Mouse (Mus musculus): ENCODE measurements around the gene Etv5. TPM values are rescaled to one million over a fixed set of nuclear protein-coding genes. Genes with fewer than 3 reads are reported as not detected.

Gene Etv5
- total and polyA plus RNA-seq, 3 experiments: 2.6 to 4.5 (median 3.5) TPM

- Histone ChIP-seq H3K27ac (ENCODE audit: insufficient read depth, low read depth) (no peak overlapping the region), H3K4me3 (replicated peaks in 1 of 3; ENCODE audit: low read depth in 2 of 3, low read length in 2 of 3, poor library complexity in 1 of 3) (no peak overlapping the region), H3K9ac (ENCODE audit: insufficient read depth, low read depth) (no peak overlapping the region), H3K79me2 (replicated peaks; ENCODE audit: control insufficient read depth, extremely low read depth, insufficient read depth, poor library complexity, severe bottlenecking) (no peaks in the 10 kb centered on the region), H3K4me2 (ENCODE audit: insufficient read depth, low read depth, poor library complexity, severe bottlenecking) (no peak overlapping the region), H3K27me3 (replicated peaks) (no peaks in the 10 kb centered on the region), H3K4me1 (ENCODE audit: control insufficient read depth in 1 of 2, insufficient read depth in 2 of 2) (peaks cover 0 to 10% of the 10 kb centered on the region in 2 experiments; a peak in 3 of 4 replicates), H3K36me3 (replicated peaks in 1 of 2; ENCODE audit: control insufficient read depth in 1 of 2, insufficient read depth in 1 of 2, low read length in 1 of 2) (peaks cover 0 to 6% of the 10 kb centered on the region in 2 experiments), H3K9me3 (replicated peaks; ENCODE audit: low read length) (no peaks in the 10 kb centered on the region)
- TF ChIP-seq GABPA (IDR thresholded peaks at IDR 0.05; ENCODE audit: insufficient replicate concordance, low read depth, low read length) (no peak), NELFE (IDR thresholded peaks at IDR 0.05; ENCODE audit: low read depth, low read length) (no peak), ZC3H11A (IDR thresholded peaks at IDR 0.05; ENCODE audit: low read depth, low read length) (no peak), MAX (IDR thresholded peaks at IDR 0.05; ENCODE audit: low read length) (no peak), KAT2A (IDR thresholded peaks at IDR 0.05; ENCODE audit: insufficient replicate concordance, low read length) (no peak), TBP (conservative IDR thresholded peaks at IDR 0.05; ENCODE audit: low read depth, low read length) (no peak), ETS1 (conservative IDR thresholded peaks at IDR 0.05; ENCODE audit: low read depth, low read length) (no peak), CHD2 (IDR thresholded peaks at IDR 0.05; ENCODE audit: low read length) (no peak), HCFC1 (IDR thresholded peaks at IDR 0.05; ENCODE audit: low read depth, low read length) (no peak), ZKSCAN1 (IDR thresholded peaks at IDR 0.05; ENCODE audit: borderline replicate concordance, low read depth, low read length) (no peak), ELF1 (IDR thresholded peaks at IDR 0.05; ENCODE audit: low read depth, low read length) (no peak), UBTF (IDR thresholded peaks at IDR 0.05; ENCODE audit: low read depth, low read length) (no peak), CHD1 (IDR thresholded peaks at IDR 0.05; ENCODE audit: low read depth, low read length) (no peak), MEF2A (IDR thresholded peaks at IDR 0.05; ENCODE audit: borderline replicate concordance, low read depth, low read length) (no peak)
- dilution Hi-C loops (cut with MboI; ENCODE audit: extremely low pct_ligation_motif_present, extremely low pct_unique_long_range_greater_than_20kb, low sequenced_read_pairs): no loop called here
- DNase-seq (ENCODE audit: extremely low read depth): no peak
- in situ Hi-C loops (cut with MboI; ENCODE audit: low pct_ligation_motif_present, low pct_unique_long_range_greater_than_20kb, low sequenced_read_pairs): no loop called here
Observed at GRCm38 (mm10) chr16:22400226-22400625, 39.3 kb downstream of the Etv5 start.

GRCm38 (mm10) chr16:22398784-22399453 lies 40.6 kb downstream of the Etv5 start:
- no peaks in the 10 kb centered on the region for H3K9me3 ChIP-seq (replicated peaks; ENCODE audit: low read length)

More at GRCm38 (mm10) chr16:22398784-22399453, 40.6 kb downstream of the Etv5 start:
- H3K4me2 ChIP-seq (ENCODE audit: insufficient read depth, low read depth, poor library complexity, severe bottlenecking): no peak overlapping the region
- no peaks in the 10 kb centered on the region for H3K27me3 ChIP-seq (replicated peaks)
- H3K79me2 ChIP-seq (replicated peaks; ENCODE audit: control insufficient read depth, extremely low read depth, insufficient read depth, poor library complexity, severe bottlenecking): no peaks in the 10 kb centered on the region
- peaks cover 0 to 6% of the 10 kb centered on the region in 2 experiments for H3K36me3 ChIP-seq (replicated peaks in 1 of 2; ENCODE audit: control insufficient read depth in 1 of 2, insufficient read depth in 1 of 2, low read length in 1 of 2)
- peak; percentile 52 for DNase-seq (ENCODE audit: extremely low read depth)
- in situ Hi-C loops (cut with MboI; ENCODE audit: low pct_ligation_motif_present, low pct_unique_long_range_greater_than_20kb, low sequenced_read_pairs) (no loop called here), dilution Hi-C loops (cut with MboI; ENCODE audit: extremely low pct_ligation_motif_present, extremely low pct_unique_long_range_greater_than_20kb, low sequenced_read_pairs) (no loop called here)
- peaks cover 0 to 10% of the 10 kb centered on the region in 2 experiments; a peak in 3 of 4 replicates for H3K4me1 ChIP-seq (ENCODE audit: control insufficient read depth in 1 of 2, insufficient read depth in 2 of 2)
- no peak overlapping the region for H3K9ac ChIP-seq (ENCODE audit: insufficient read depth, low read depth)
- no peak overlapping the region for H3K4me3 ChIP-seq (replicated peaks in 1 of 3; ENCODE audit: low read depth in 2 of 3, low read length in 2 of 3, poor library complexity in 1 of 3)
- TF ChIP-seq MEF2A (IDR thresholded peaks at IDR 0.05; ENCODE audit: borderline replicate concordance, low read depth, low read length): no peak
- TF ChIP-seq MAX (IDR thresholded peaks at IDR 0.05; ENCODE audit: low read length): 0 out of 2 replicates have a peak, but pooled peaks have one; percentile 23
- TF ChIP-seq HCFC1 (IDR thresholded peaks at IDR 0.05; ENCODE audit: low read depth, low read length): no peak
- TF ChIP-seq CHD2 (IDR thresholded peaks at IDR 0.05; ENCODE audit: low read length): no peak
- TF ChIP-seq PAX5 (IDR thresholded peaks at IDR 0.05; ENCODE audit: low read length): no peak
- no peak for TF ChIP-seq POLR2AphosphoS2 (IDR thresholded peaks at IDR 0.05; ENCODE audit: low read depth, low read length)
- TF ChIP-seq POLR2A (IDR thresholded peaks at IDR 0.05; ENCODE audit: low read depth, low read length): no peak
- TF ChIP-seq ZKSCAN1 (IDR thresholded peaks at IDR 0.05; ENCODE audit: borderline replicate concordance, low read depth, low read length): no peak
- TF ChIP-seq MYC (IDR thresholded peaks at IDR 0.05; ENCODE audit: low read depth, low read length): 0 out of 2 replicates have a peak, but pooled peaks have one; percentile 20
- no peak; the same call in 1 of the 2 replicates for TF ChIP-seq EP300 (IDR thresholded peaks at IDR 0.05; ENCODE audit: low read length)
- 0 out of 2 replicates have a peak, but pooled peaks have one; percentile 28 for TF ChIP-seq MAFK (IDR thresholded peaks at IDR 0.05; ENCODE audit: insufficient replicate concordance, low read length)
- no peak for TF ChIP-seq ETS1 (conservative IDR thresholded peaks at IDR 0.05; ENCODE audit: low read depth, low read length)
- TF ChIP-seq USF2 (conservative IDR thresholded peaks at IDR 0.05; ENCODE audit: low read depth, low read length): no peak
- TF ChIP-seq JUND (conservative IDR thresholded peaks at IDR 0.05; ENCODE audit: low read depth, low read length): no peak
- H3K27ac ChIP-seq (ENCODE audit: insufficient read depth, low read depth): no peak overlapping the region

Measured in CH12.LX (cell line).